Mouse (Mus musculus): ENCODE results near the gene Entpd2. TPM values are rescaled to one million over a fixed set of nuclear protein-coding genes. Genes with fewer than 3 reads are reported as not detected.
A peak's percentile ranks its signal among the peaks of the same experiment; 100 is the strongest.

The Entpd2 gene
- polyA plus RNA-seq (2016; fragmentation: Nextera tagmentation; extraction: Ambion mirVana) = 0.41 and 0.42 TPM in 2 replicates

DNA sequence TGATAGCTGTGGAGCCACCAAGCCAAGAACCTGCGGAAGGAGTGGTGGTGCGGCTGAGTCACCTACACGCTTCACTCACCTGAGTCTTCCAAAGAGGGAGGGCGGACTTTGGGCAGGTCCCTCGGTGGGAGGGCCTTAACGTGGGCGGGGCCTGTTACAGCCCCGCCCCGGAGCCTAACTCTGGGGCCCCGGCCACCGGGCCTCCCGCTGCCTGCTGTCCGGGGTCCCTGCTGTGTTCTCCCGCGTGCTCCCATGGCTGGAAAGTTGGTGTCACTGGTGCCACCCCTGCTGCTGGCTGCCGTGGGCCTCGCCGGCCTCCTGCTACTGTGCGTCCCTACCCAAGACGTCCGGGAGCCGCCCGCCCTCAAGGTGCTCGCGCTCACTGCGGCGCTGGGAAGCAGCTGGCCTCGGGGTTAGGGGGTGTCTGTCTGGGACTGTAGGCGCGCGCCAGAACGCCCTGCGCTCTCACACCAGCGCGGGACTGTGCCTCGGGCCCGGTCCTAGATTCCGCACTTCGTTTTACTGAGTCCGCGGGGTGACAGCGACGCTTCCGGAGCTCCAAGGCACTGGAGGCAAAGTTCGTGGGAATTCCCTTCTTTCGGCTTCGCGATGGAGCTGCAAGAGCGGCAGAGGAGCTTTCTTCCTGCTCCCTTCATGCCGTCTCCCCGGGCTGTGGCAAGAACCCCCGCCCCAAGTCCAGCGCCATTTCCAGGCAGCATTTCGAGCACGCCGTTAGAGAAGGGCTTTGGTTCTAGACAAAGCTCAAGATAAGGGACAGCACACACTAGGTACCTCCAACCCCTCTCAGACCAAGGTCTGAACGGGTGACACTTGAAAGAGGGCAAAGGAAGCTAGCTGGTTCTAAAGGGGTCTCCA lies at the start of gene Entpd2:
Gene Entpd2, plus strand, starts transcription at position 154 of the 876 bp plus-strand sequence.
- no peak for ATAC-seq (ENCODE audit: insufficient number of reproducible peaks, insufficient read depth, low FRiP score, low TSS enrichment)
- Histone ChIP-seq H3K4me1 (peaks cover 14% of the 10 kb centered on the region; the same call in 1 of the 2 replicates), H3K9ac (0 out of 2 replicates have a peak within 1 kb of the TSS, but pooled peaks have one; percentile 38), H3K4me3 (peak within 1 kb of the TSS; percentile 35), H3K36me3 (no peaks in the 10 kb centered on the region), H3K9me3 (no peaks in the 10 kb centered on the region), H3K27ac (no peak within 1 kb of the TSS), H3K4me2 (replicated peaks) (peak within 1 kb of the TSS; percentile 61), H3K27me3 (peaks cover 69% of the 10 kb centered on the region)
- WGBS = 2% methylated on average over 57 of the region's 57 CpGs

DNA sequence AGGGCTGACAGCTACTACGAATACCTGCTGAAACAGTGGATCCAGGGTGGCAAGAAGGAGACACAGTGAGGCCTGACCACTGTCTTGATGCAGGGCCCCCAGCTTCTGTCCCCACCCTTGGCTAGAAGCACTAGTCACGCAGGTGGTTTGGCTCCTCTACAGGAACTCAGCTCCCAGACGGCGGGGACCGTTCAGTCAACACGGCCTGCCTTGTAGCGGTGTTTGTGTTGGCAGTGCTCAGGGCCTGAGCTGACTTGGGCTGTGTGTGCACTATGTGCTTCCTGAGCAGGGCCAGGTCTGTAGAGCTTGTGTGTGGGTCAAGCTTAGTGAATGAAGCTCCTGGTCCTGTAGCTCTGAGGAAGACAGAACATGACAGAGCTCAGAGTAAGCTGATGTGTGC lies 47.5 kb upstream of the Entpd2 start:
- ATAC-seq (ENCODE audit: insufficient number of reproducible peaks, insufficient read depth, low FRiP score, low TSS enrichment) = no peak
- H3K4me2 ChIP-seq (replicated peaks) = no peak overlapping the region
- no peaks in the 10 kb centered on the region for H3K9me3 ChIP-seq
- no peak overlapping the region for H3K4me3 ChIP-seq
- H3K27me3 ChIP-seq = no peaks in the 10 kb centered on the region
- H3K36me3 ChIP-seq = peaks cover 97% of the 10 kb centered on the region
- H3K27ac ChIP-seq = no peak overlapping the region
- 94% methylated on average over 7 of the region's 7 CpGs for WGBS
- H3K9ac ChIP-seq = no peak overlapping the region
- H3K4me1 ChIP-seq = no peaks in the 10 kb centered on the region

DNA sequence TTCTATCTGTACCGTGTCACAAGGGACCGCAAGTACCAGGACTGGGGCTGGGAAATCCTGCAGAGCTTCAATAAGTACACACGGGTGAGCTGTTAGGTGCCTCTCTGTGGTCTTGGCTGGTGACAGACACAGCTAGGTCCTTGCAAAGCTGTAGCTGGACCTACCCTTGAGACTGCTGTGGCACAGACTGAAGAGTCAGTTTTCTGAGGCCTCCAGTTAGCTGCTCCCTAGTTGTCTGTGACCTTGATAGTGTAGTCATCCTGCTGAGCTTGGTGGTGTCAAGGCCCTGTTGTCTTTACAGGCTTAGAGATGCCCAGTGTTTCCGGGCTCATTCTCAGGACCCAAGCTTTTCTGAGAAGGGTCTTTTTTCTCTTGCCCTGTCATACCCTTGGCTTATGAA lies 46.2 kb upstream of the Entpd2 start:
- Histone ChIP-seq H3K4me1 (no peaks in the 10 kb centered on the region), H3K4me3 (no peak overlapping the region), H3K27ac (no peak overlapping the region), H3K9ac (no peak overlapping the region), H3K27me3 (no peaks in the 10 kb centered on the region), H3K4me2 (replicated peaks) (no peak overlapping the region), H3K9me3 (no peaks in the 10 kb centered on the region), H3K36me3 (peaks cover 87% of the 10 kb centered on the region)
- no peak for ATAC-seq (ENCODE audit: insufficient number of reproducible peaks, insufficient read depth, low FRiP score, low TSS enrichment)
- 93% methylated on average over 4 of the region's 4 CpGs for WGBS

DNA sequence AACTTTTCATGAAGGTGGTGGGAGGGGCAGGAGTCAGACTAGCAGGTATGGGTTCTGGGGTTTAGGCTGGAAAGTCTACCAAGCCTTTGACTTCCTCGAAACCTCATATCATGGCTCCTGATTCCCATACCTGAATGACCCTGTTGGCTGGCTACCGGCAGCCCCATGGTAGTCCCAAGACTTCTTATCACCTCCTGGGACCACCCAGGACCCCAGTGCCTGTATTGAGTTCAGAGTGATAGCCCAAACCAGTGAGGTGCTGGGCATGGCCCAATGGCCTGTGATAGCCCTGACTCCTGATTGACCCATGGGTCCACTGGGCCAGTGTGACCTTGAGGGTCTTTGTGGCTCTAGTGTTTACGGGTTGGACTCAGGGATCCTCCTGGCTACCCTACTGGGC lies 45.0 kb upstream of the Entpd2 start:
- WGBS = 95% methylated on average over 3 of the region's 3 CpGs
- no peak overlapping the region for H3K27ac ChIP-seq
- H3K9me3 ChIP-seq = no peaks in the 10 kb centered on the region
- H3K4me1 ChIP-seq = peaks cover 7% of the 10 kb centered on the region
- no peak overlapping the region for H3K4me3 ChIP-seq
- H3K9ac ChIP-seq = no peak overlapping the region
- no peak for ATAC-seq (ENCODE audit: insufficient number of reproducible peaks, insufficient read depth, low FRiP score, low TSS enrichment)
- H3K4me2 ChIP-seq (replicated peaks) = no peak overlapping the region
- no peaks in the 10 kb centered on the region for H3K27me3 ChIP-seq
- peaks cover 75% of the 10 kb centered on the region for H3K36me3 ChIP-seq

DNA sequence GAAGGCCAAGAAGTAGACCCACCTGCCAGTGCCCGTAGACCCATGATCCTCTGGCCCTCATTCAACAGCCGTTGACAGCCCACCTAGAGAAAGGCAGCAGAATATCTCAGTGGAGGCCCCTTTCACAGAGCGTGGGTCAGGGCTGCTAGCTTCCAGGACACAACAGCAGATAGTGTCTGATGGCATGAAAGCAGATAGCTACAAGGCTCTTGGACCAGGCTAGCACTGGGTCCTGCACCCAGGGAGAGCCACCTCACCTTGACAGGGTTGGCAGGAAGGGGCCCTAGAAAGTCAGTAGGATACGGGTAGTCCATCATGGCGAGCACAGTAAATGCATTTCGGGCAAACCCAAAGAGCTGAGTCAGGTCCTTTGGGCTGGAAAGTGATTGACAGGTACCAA lies 41.5 kb upstream of the Entpd2 start:
- no peaks in the 10 kb centered on the region for H3K27me3 ChIP-seq
- peaks cover 43% of the 10 kb centered on the region for H3K36me3 ChIP-seq
- no peak overlapping the region for H3K27ac ChIP-seq
- 82% methylated on average over 6 of the region's 6 CpGs for WGBS
- H3K9ac ChIP-seq = no peak overlapping the region
- ATAC-seq (ENCODE audit: insufficient number of reproducible peaks, insufficient read depth, low FRiP score, low TSS enrichment) = no peak
- no peaks in the 10 kb centered on the region for H3K9me3 ChIP-seq
- no peak overlapping the region for H3K4me3 ChIP-seq
- peaks cover 15% of the 10 kb centered on the region for H3K4me1 ChIP-seq
- no peak overlapping the region for H3K4me2 ChIP-seq (replicated peaks)

DNA sequence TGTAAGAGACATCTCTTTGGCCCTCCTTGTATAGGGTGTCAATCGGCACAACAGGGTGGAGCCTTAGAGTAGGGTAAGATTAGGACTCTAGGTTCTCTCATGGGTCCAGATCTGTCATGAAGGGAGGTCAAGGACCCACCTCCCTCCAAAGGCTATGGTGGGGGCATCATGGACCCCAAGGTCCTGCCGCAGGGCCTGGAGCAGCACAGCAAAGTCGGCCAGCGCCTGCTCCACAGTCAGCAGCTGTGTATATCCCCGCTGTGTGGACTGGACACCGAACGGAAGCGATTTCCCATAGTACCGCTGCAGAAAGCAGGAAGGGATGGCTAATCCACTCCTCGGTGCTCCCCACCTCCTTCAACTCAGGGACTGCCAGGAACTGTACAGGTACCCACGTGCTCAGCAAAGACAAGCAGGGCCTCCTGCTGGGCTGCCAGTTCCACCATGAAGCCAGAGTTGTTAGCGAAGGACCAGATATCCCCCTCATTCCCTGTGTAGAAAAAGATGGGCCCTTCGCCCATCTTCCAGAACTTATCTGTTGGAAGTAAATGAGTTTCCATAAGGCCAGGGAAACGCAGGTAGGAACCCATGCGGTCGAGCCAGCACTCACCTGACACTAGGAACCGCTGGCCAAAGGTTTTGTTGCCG lies 40.1 kb upstream of the Entpd2 start:
- H3K4me1 ChIP-seq = peaks cover 15% of the 10 kb centered on the region
- H3K4me3 ChIP-seq = peak overlapping the region; percentile 55
- H3K9ac ChIP-seq = 0 out of 2 replicates have a peak overlapping the region, but pooled peaks have one; percentile 40
- H3K36me3 ChIP-seq = peaks cover 30% of the 10 kb centered on the region
- no peaks in the 10 kb centered on the region for H3K9me3 ChIP-seq
- WGBS = 39% methylated on average over 18 of the region's 18 CpGs
- H3K4me2 ChIP-seq (replicated peaks) = peak overlapping the region; percentile 79
- H3K27me3 ChIP-seq = no peaks in the 10 kb centered on the region
- H3K27ac ChIP-seq = no peak overlapping the region
- no peak for ATAC-seq (ENCODE audit: insufficient number of reproducible peaks, insufficient read depth, low FRiP score, low TSS enrichment)

DNA sequence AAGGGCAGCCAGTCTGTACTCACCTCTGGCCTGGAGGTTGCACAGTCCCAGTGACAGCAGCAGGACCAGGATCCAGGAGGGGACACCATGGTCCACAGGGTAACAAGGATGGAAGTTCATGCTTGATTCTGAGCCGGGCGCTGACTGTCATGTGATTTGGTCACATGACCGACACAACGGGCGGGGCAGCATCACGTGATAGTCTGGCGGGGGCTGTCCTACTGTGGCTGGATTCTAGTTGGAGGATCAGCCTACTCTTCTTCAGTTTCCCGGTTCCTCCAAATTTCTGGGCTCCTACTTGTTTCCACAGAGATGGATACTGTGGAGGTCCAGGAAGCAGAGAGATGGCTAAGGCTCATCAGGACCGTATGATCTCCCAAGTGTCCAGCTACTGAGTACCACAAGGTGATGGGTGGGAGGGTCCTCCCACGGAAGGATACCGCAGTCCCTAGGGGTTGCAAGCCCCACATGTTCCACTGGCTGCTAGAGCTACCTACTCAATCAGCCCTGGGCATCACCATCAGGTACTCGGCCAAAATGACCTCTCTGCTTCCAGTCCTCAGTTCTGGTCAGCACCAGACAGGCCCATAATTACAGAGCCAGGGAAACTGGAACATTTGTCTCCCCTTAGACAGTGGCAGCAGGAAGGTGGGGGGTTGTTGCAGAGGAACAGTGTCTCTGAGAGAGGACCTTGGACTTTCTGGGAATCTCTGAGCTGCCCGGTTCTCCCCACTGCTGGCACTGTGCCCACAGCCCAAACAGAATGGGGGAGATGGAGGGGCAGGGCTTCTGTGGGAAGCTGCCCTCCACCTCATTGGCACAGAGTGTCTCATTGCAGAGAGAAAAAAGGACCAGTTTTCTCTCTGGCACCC lies 39.2 kb upstream of the Entpd2 start, which contains the start of gene Dpp7:
Gene Dpp7, minus strand, starts transcription at position 152 of the 872 bp plus-strand sequence.
- Histone ChIP-seq H3K4me1 (peaks cover 15% of the 10 kb centered on the region), H3K27ac (no peak within 1 kb of the TSS)
- WGBS = 4% methylated on average over 13 of the region's 13 CpGs

DNA sequence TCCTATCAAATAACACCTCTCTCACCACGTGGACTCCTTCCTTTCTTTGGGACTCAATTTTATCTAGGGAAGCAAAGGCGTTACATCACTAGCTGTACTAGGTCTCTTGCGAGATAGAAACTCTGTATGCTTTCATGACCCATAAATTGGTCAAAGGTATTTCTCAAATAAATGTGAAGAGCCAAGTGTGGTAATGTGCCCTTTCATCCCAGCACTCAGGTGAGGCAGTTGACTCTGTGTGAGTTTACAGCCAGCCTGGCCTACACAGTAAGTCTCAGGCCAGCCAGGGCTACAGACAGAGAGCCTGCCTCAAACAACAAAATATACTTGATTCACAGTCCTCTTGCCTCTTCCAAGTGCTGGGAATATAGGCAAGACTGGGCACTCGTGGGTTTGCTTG lies 35.8 kb upstream of the Entpd2 start:
- Histone ChIP-seq H3K27me3 (peaks cover 26% of the 10 kb centered on the region), H3K9me3 (no peaks in the 10 kb centered on the region), H3K36me3 (no peaks in the 10 kb centered on the region), H3K4me1 (peaks cover 16% of the 10 kb centered on the region), H3K27ac (no peak overlapping the region), H3K9ac (no peak overlapping the region), H3K4me2 (replicated peaks) (no peak overlapping the region), H3K4me3 (no peak overlapping the region)
- WGBS = 79% methylated on average over 4 of the region's 4 CpGs
- no peak for ATAC-seq (ENCODE audit: insufficient number of reproducible peaks, insufficient read depth, low FRiP score, low TSS enrichment)

More for the DNA sequence above, 39.2 kb upstream of the Entpd2 start, which contains the start of gene Dpp7:
- Histone ChIP-seq H3K4me2 (replicated peaks) (peak within 1 kb of the TSS; percentile 79), H3K36me3 (peaks cover 21% of the 10 kb centered on the region), H3K9me3 (no peaks in the 10 kb centered on the region), H3K27me3 (no peaks in the 10 kb centered on the region), H3K9ac (peak within 1 kb of the TSS; percentile 40), H3K4me3 (peak within 1 kb of the TSS; percentile 55)
- ATAC-seq (ENCODE audit: insufficient number of reproducible peaks, insufficient read depth, low FRiP score, low TSS enrichment) = peak; percentile 80

DNA sequence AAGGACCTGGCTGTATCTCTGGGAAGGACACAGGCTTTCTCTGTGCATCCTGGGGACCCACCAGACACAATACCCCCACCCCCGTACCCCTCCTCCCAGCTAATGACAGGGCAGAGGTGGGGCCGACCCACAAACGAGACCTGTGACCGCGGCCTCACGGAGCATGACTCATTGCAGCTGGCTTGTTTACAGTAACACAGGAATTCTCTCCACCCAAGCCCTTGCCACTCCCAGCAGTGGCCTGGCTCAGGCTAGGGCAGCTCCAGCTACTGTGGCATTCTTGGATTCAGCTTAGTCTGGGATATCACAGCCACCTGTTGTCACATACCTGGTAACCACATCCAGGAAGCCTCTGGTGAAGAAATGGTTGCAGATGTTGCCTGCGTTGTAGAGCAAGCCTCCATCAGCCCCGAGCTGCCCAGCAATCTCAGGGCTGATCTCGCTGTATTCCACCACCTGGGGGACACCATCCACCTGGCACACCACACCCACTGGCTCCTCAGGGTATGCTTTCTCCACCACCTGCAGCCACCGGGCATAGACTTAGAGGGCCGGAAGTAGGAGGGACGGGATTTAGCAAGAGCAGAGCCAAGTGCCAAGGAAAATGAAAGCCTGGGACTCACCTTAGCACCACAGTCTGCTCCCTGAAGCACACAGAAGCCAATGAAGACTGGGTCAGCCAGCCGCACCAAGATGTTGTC lies 32.0 kb upstream of the Entpd2 start:
- Histone ChIP-seq H3K9ac (no peak overlapping the region), H3K9me3 (no peaks in the 10 kb centered on the region), H3K4me1 (peaks cover 5% of the 10 kb centered on the region; the same call in 1 of the 2 replicates), H3K27me3 (peaks cover 43% of the 10 kb centered on the region), H3K27ac (no peak overlapping the region), H3K4me2 (replicated peaks) (no peak overlapping the region), H3K4me3 (no peak overlapping the region), H3K36me3 (no peaks in the 10 kb centered on the region)
- WGBS = 57% methylated on average over 13 of the region's 13 CpGs
- no peak for ATAC-seq (ENCODE audit: insufficient number of reproducible peaks, insufficient read depth, low FRiP score, low TSS enrichment)

DNA sequence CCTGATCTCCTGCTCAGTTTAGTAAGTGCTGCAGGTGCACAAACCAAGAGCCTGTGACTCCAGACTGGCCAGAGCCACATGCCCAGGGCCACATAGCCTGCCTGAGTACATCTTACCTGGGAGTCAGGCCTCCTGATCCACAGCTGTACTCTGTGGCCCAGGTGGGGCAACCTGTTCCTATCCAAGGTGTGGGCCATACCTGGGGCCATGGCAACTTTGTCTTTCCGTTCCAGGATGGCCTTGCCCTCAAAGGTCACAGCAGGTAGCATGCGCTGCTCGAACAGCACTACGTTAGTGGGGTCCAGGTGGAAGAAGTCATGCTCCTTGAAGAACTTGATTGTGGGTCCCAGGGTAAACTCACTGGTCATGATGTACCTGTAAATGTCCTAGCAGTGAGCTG lies 31.4 kb upstream of the Entpd2 start:
- 85% methylated on average over 4 of the region's 4 CpGs for WGBS
- Histone ChIP-seq H3K9ac (no peak overlapping the region), H3K27ac (no peak overlapping the region), H3K4me3 (peak overlapping the region; percentile 54; the same call in 1 of the 2 replicates), H3K27me3 (peaks cover 43% of the 10 kb centered on the region), H3K9me3 (no peaks in the 10 kb centered on the region), H3K4me1 (peaks cover 5% of the 10 kb centered on the region; the same call in 1 of the 2 replicates), H3K36me3 (no peaks in the 10 kb centered on the region), H3K4me2 (replicated peaks) (peak overlapping the region; percentile 99; the same call in 1 of the 2 replicates)
- no peak for ATAC-seq (ENCODE audit: insufficient number of reproducible peaks, insufficient read depth, low FRiP score, low TSS enrichment)

DNA sequence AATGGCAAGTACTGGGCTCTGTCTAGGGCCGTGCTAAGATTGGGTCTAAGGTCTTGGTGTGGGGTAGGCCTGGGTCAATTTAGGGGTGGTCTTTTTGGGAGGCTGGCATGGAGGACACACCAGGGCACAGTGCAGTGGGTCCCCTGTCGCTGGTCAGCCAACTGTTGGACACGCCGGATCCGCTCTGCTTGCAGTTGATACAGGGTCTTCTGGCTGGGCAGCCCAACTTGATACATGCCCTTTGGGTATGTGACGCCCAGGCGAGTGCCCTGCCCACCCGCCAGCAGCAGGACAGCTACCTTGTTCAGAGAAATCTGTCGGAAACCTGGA lies 30.9 kb upstream of the Entpd2 start:
- H3K4me3 ChIP-seq = peak overlapping the region; percentile 54
- peaks cover 5% of the 10 kb centered on the region; the same call in 1 of the 2 replicates for H3K4me1 ChIP-seq
- no peak; the same call in 1 of the 2 replicates for ATAC-seq (ENCODE audit: insufficient number of reproducible peaks, insufficient read depth, low FRiP score, low TSS enrichment)
- no peaks in the 10 kb centered on the region for H3K36me3 ChIP-seq
- H3K9ac ChIP-seq = peak overlapping the region; percentile 69
- no peaks in the 10 kb centered on the region for H3K9me3 ChIP-seq
- peak overlapping the region; percentile 99 for H3K4me2 ChIP-seq (replicated peaks)
- H3K27me3 ChIP-seq = peaks cover 43% of the 10 kb centered on the region
- 24% methylated on average over 9 of the region's 9 CpGs for WGBS
- H3K27ac ChIP-seq = no peak overlapping the region

Data from embryonic facial prominence, embryonic 12.5 days (tissue).